Mouse (Mus musculus) CH12.LX (cell line): ENCODE results near the gene Nup210l. TPM values are rescaled to one million over a fixed set of nuclear protein-coding genes. Genes with fewer than 3 reads are reported as not detected.
A peak's percentile ranks its signal among the peaks of the same experiment; 100 is the strongest.

Source experiments
- DNase-seq: peaks from one replicate; pipeline ENCODE4 v3.0.0-alpha.2; 2013; ENCODE audit errors: extremely low read depth
- H3K27ac ChIP-seq: 2 replicates; pipeline ENCODE4 v1.5.1; 2012; ENCODE audit warnings: low read depth, mild to moderate bottlenecking, control low read depth, moderate library complexity; ENCODE audit not compliant: insufficient read depth
- H3K27me3 ChIP-seq: replicated peaks from 2 replicates; pipeline ENCODE3; 2012; ENCODE audit warnings: inconsistent platforms
- H3K36me3 ChIP-seq, 2 experiments: replicated peaks in 1 of 2; 2 replicates each; pipeline versions ENCODE3 to v1.6.1; 2012; ENCODE audit warnings: inconsistent platforms in 1 of 2, low read length in 1 of 2, mild to moderate bottlenecking in 1 of 2, mixed read lengths in 1 of 2, moderate library complexity in 1 of 2; ENCODE audit not compliant: control insufficient read depth in 1 of 2, insufficient read depth in 1 of 2
- H3K4me1 ChIP-seq, 2 experiments: 2 replicates each; pipeline ENCODE4 v1.6.1; 2012; ENCODE audit warnings: inconsistent platforms in 1 of 2, moderate library complexity in 1 of 2; ENCODE audit not compliant: insufficient read depth in 2 of 2, control insufficient read depth in 1 of 2
- H3K4me2 ChIP-seq: 2 replicates; pipeline ENCODE4 v1.6.1; 2012; ENCODE audit warnings: low read depth, mild to moderate bottlenecking, control low read depth; ENCODE audit not compliant: poor library complexity, insufficient read depth, severe bottlenecking
- H3K4me3 ChIP-seq, 3 experiments: fragments of 150-350 bp in 1 of 3; sonication (generic) in 1 of 3; replicated peaks in 1 of 3; 2 replicates each; pipeline versions ENCODE3 to v1.5.1; 2011 to 2012; ENCODE audit warnings: low read depth in 2 of 3, low read length in 2 of 3, mild to moderate bottlenecking in 2 of 3, moderate library complexity in 2 of 3, control low read depth in 1 of 3, improper control_type of control experiment in 1 of 3, inconsistent platforms in 1 of 3, mixed read lengths in 1 of 3; ENCODE audit not compliant: poor library complexity in 1 of 3
- H3K79me2 ChIP-seq: replicated peaks from 2 replicates; pipeline ENCODE4 v1.6.1; 2012; ENCODE audit warnings: mild to moderate bottlenecking, moderate library complexity; ENCODE audit not compliant: control insufficient read depth, poor library complexity, insufficient read depth, severe bottlenecking; ENCODE audit errors: extremely low read depth
- H3K9ac ChIP-seq: 2 replicates; pipeline ENCODE4 v1.6.1; 2012; ENCODE audit warnings: low read depth, mild to moderate bottlenecking, control low read depth, moderate library complexity; ENCODE audit not compliant: insufficient read depth
- H3K9me3 ChIP-seq: replicated peaks from 2 replicates; pipeline ENCODE3; 2012; ENCODE audit warnings: low read length, inconsistent platforms, mixed read lengths
- BHLHE40 ChIP-seq: IDR thresholded peaks from 2 replicates; pipeline ENCODE4 v1.6.1; 2011; ENCODE audit warnings: mild to moderate bottlenecking, low read depth, low read length, improper control_type of control experiment
- CHD1 ChIP-seq: IDR thresholded peaks from 2 replicates; pipeline ENCODE4 v1.6.1; 2012; ENCODE audit warnings: low read depth, low read length, improper control_type of control experiment, inconsistent platforms
- CTCF ChIP-seq, 2 experiments: IDR thresholded peaks in 1 of 2; conservative IDR thresholded peaks in 1 of 2; 2 replicates each; pipeline ENCODE4 v1.5.1; 2011 to 2012; ENCODE audit warnings: low read depth in 2 of 2, low read length in 2 of 2, improper control_type of control experiment in 1 of 2, inconsistent platforms in 1 of 2, mild to moderate bottlenecking in 1 of 2, moderate library complexity in 1 of 2
- ELF1 ChIP-seq: IDR thresholded peaks from 2 replicates; pipeline ENCODE4 v1.6.1; 2014; ENCODE audit warnings: low read depth, mild to moderate bottlenecking, inconsistent platforms, low read length, improper control_type of control experiment
- ETS1 ChIP-seq: conservative IDR thresholded peaks from 2 replicates; pipeline ENCODE4 v1.6.1; 2012; ENCODE audit warnings: low read depth, mild to moderate bottlenecking, inconsistent platforms, low read length, improper control_type of control experiment, moderate library complexity
- HCFC1 ChIP-seq: IDR thresholded peaks from 2 replicates; pipeline ENCODE4 v1.6.1; 2012; ENCODE audit warnings: low read depth, mild to moderate bottlenecking, inconsistent platforms, low read length, improper control_type of control experiment
- IRF4 ChIP-seq: IDR thresholded peaks from 2 replicates; pipeline ENCODE4 v1.6.1; 2014; ENCODE audit warnings: low read depth, mild to moderate bottlenecking, inconsistent platforms, low read length, improper control_type of control experiment
- KAT2A ChIP-seq: IDR thresholded peaks from 2 replicates; pipeline ENCODE4 v1.6.1; 2012; ENCODE audit warnings: low read length, improper control_type of control experiment, inconsistent platforms; ENCODE audit not compliant: insufficient replicate concordance
- MAFK ChIP-seq: IDR thresholded peaks from 2 replicates; pipeline ENCODE4 v1.6.1; 2011; ENCODE audit warnings: low read length, improper control_type of control experiment; ENCODE audit not compliant: insufficient replicate concordance
- MAX ChIP-seq: IDR thresholded peaks from 2 replicates; pipeline ENCODE4 v1.6.1; 2011; ENCODE audit warnings: low read length, improper control_type of control experiment
- MAZ ChIP-seq: IDR thresholded peaks from 2 replicates; pipeline ENCODE4 v1.6.1; 2012; ENCODE audit warnings: low read depth, mild to moderate bottlenecking, inconsistent platforms, low read length, improper control_type of control experiment, moderate library complexity
- MEF2A ChIP-seq: IDR thresholded peaks from 2 replicates; pipeline ENCODE4 v1.6.1; 2014; ENCODE audit warnings: low read depth, mild to moderate bottlenecking, inconsistent platforms, low read length, improper control_type of control experiment, borderline replicate concordance
- MXI1 ChIP-seq: IDR thresholded peaks from 2 replicates; pipeline ENCODE4 v1.6.1; 2011; ENCODE audit warnings: mild to moderate bottlenecking, low read depth, low read length, improper control_type of control experiment
- MYC ChIP-seq: IDR thresholded peaks from 2 replicates; pipeline ENCODE4 v1.6.1; 2011; ENCODE audit warnings: low read depth, mild to moderate bottlenecking, improper control_type of control experiment, low read length
- NELFE ChIP-seq: IDR thresholded peaks from 2 replicates; pipeline ENCODE4 v1.6.1; 2011; ENCODE audit warnings: low read depth, low read length, improper control_type of control experiment
- NRF1 ChIP-seq: IDR thresholded peaks from 2 replicates; pipeline ENCODE4 v1.6.1; 2014; ENCODE audit warnings: low read depth, mild to moderate bottlenecking, inconsistent platforms, low read length, improper control_type of control experiment, moderate library complexity
- PAX5 ChIP-seq: IDR thresholded peaks from 2 replicates; pipeline ENCODE4 v1.6.1; 2012; ENCODE audit warnings: low read length, inconsistent platforms, mixed read lengths
- POLR2A ChIP-seq: IDR thresholded peaks from 2 replicates; pipeline ENCODE4 v1.6.1; 2011; ENCODE audit warnings: low read depth, mild to moderate bottlenecking, improper control_type of control experiment, low read length
- POLR2AphosphoS2 ChIP-seq: IDR thresholded peaks from 2 replicates; pipeline ENCODE4 v1.6.1; 2011; ENCODE audit warnings: low read depth, low read length, improper control_type of control experiment
- RAD21 ChIP-seq: IDR thresholded peaks from 2 replicates; pipeline ENCODE4 v1.6.1; 2011; ENCODE audit warnings: low read depth, mild to moderate bottlenecking, low read length, improper control_type of control experiment, moderate library complexity
- RCOR1 ChIP-seq: conservative IDR thresholded peaks from 2 replicates; pipeline ENCODE4 v1.6.1; 2012; ENCODE audit warnings: low read depth, mild to moderate bottlenecking, inconsistent platforms, low read length, improper control_type of control experiment
- SIN3A ChIP-seq: IDR thresholded peaks from 2 replicates; pipeline ENCODE4 v1.6.1; 2012; ENCODE audit warnings: low read length, improper control_type of control experiment, inconsistent platforms
- TBP ChIP-seq: conservative IDR thresholded peaks from 2 replicates; pipeline ENCODE4 v1.6.1; 2011; ENCODE audit warnings: low read depth, low read length, improper control_type of control experiment
- TCF12 ChIP-seq: IDR thresholded peaks from 2 replicates; pipeline ENCODE4 v1.6.1; 2014; ENCODE audit warnings: low read depth, mild to moderate bottlenecking, inconsistent platforms, low read length, improper control_type of control experiment
- UBTF ChIP-seq: IDR thresholded peaks from 2 replicates; pipeline ENCODE4 v1.6.1; 2012; ENCODE audit warnings: low read depth, mild to moderate bottlenecking, inconsistent platforms, low read length, improper control_type of control experiment, moderate library complexity
- USF1 ChIP-seq: IDR thresholded peaks from 2 replicates; pipeline ENCODE4 v1.6.1; 2014; ENCODE audit warnings: low read depth, mild to moderate bottlenecking, inconsistent platforms, low read length, improper control_type of control experiment
- USF2 ChIP-seq: conservative IDR thresholded peaks from 2 replicates; pipeline ENCODE4 v1.6.1; 2011; ENCODE audit warnings: low read depth, low read length, improper control_type of control experiment
- ZC3H11A ChIP-seq: IDR thresholded peaks from 2 replicates; pipeline ENCODE4 v1.6.1; 2012; ENCODE audit warnings: low read depth, mild to moderate bottlenecking, inconsistent platforms, low read length, improper control_type of control experiment
- ZKSCAN1 ChIP-seq: IDR thresholded peaks from 2 replicates; pipeline ENCODE4 v1.6.1; 2012; ENCODE audit warnings: low read depth, inconsistent platforms, low read length, improper control_type of control experiment, borderline replicate concordance
- ZNF384 ChIP-seq: IDR thresholded peaks from 2 replicates; pipeline ENCODE4 v1.6.1; 2012; ENCODE audit warnings: low read depth, low read length, improper control_type of control experiment, inconsistent platforms
- dilution Hi-C: fragments of 300-500 bp; cut with MboI; formaldehyde crosslinking; loops from 2 replicates; pipeline ENCODE4 v1.14.3; 2020; ENCODE audit warnings: low sequenced_read_pairs; ENCODE audit not compliant: extremely low pct_unique_long_range_greater_than_20kb, extremely low pct_ligation_motif_present
- in situ Hi-C: fragments of 300-500 bp; cut with MboI; formaldehyde crosslinking; loops from 3 replicates; pipeline ENCODE4 v1.14.3; 2019; ENCODE audit warnings: low sequenced_read_pairs, low pct_ligation_motif_present, low pct_unique_long_range_greater_than_20kb, mixed read lengths
- polyA plus RNA-seq: library from polyadenylated mRNA; unstranded; fragments of >175 nt; gene quantifications from 2 replicates; pipeline ENCODE4 v1.2.1, GENCODE M21; 2012; ENCODE audit warnings: low read depth; ENCODE audit not compliant: insufficient read length
- total RNA-seq, 2 experiments: library from RNA; depleted of rRNA; stranded (reverse); fragments of 300-350 nt in 1 of 2; fragments of >200 nt in 1 of 2; gene quantifications; 2 replicates each; pipeline ENCODE4 v1.2.3; 2012 to 2014

The Nup210l gene
- total and polyA plus RNA-seq, 3 experiments, result 0.42 to 0.47 (median 0.43) TPM

GRCm38 (mm10) chr3:90253653-90254418, 149.9 kb downstream of the Nup210l start, which contains the start of gene Crtc2 (continued):
- peak; percentile 42; the same call in 1 of the 2 replicates for TF ChIP-seq IRF4
- 0 out of 2 replicates have a peak, but pooled peaks have one; percentile 50 for TF ChIP-seq UBTF
- TF ChIP-seq TBP, result peak; percentile 68; the same call in 1 of the 2 replicates
- TF ChIP-seq RAD21, result no peak
- no peak; the same call in 1 of the 2 replicates for TF ChIP-seq MXI1
- peak; percentile 12; the same call in 1 of the 2 replicates for TF ChIP-seq ETS1
- no peak for TF ChIP-seq ZC3H11A
- no peak for TF ChIP-seq RCOR1
- peak; percentile 51; the same call in 1 of the 2 replicates for TF ChIP-seq POLR2A
- no peak for TF ChIP-seq ZNF384
- peak; percentile 93 for TF ChIP-seq BHLHE40
- TF ChIP-seq HCFC1, result peak; percentile 98
- TF ChIP-seq MEF2A, result no peak
- TF ChIP-seq TCF12, result no peak

GRCm38 (mm10) chr3:90254419-90255193, 150.7 kb downstream of the Nup210l start:
- DNase-seq, result peak; percentile 64
- in situ Hi-C loops, result no loop called here
- TF ChIP-seq RAD21 (no peak), MAX (no peak), ETS1 (0 out of 2 replicates have a peak, but pooled peaks have one; percentile 13), ZNF384 (no peak), BHLHE40 (no peak), NRF1 (no peak), USF1 (no peak), POLR2AphosphoS2 (no peak), POLR2A (0 out of 2 replicates have a peak, but pooled peaks have one; percentile 37), MAFK (no peak), PAX5 (no peak), TBP (no peak), KAT2A (no peak), CHD1 (peak; percentile 15; the same call in 1 of the 2 replicates), MAZ (0 out of 2 replicates have a peak, but pooled peaks have one; percentile 46), RCOR1 (0 out of 2 replicates have a peak, but pooled peaks have one; percentile 39), ZKSCAN1 (no peak), USF2 (no peak), SIN3A (no peak; the same call in 1 of the 2 replicates), ELF1 (peak; percentile 42), ZC3H11A (no peak), NELFE (no peak), MXI1 (peak; percentile 65), CTCF (conservative IDR thresholded peaks at IDR 0.05 in 1 of 2, IDR thresholded peaks at IDR 0.05 in 1 of 2; ENCODE audit: low read depth in 2 of 2, low read length in 2 of 2) (peak in 1 of 2 experiments; percentile 19; a peak in 1 of 4 replicates), MYC (0 out of 2 replicates have a peak, but pooled peaks have one; percentile 38), MEF2A (peak; percentile 60; the same call in 1 of the 2 replicates)

More at GRCm38 (mm10) chr3:90254419-90255193, 150.7 kb downstream of the Nup210l start:
- Histone ChIP-seq H3K4me1 (peaks cover 8 to 45% of the 10 kb centered on the region in 2 experiments), H3K36me3 (peaks cover 41 to 45% of the 10 kb centered on the region in 2 experiments), H3K4me2 (peak overlapping the region; percentile 46), H3K9ac (peak overlapping the region; percentile 85), H3K9me3 (no peaks in the 10 kb centered on the region), H3K27me3 (no peaks in the 10 kb centered on the region), H3K4me3 (peak overlapping the region; percentile 91 to 95 (median 93)), H3K27ac (peak overlapping the region; percentile 91), H3K79me2 (peaks cover 56% of the 10 kb centered on the region)
- dilution Hi-C loops, result no loop called here
